Mouse (Mus musculus) stomach, postnatal 0 days (tissue): Measurements from ENCODE around the gene Mroh2a. TPM values are rescaled to one million over a fixed set of nuclear protein-coding genes. Genes with fewer than 3 reads are reported as not detected.

ENCODE experiments used
- ATAC-seq: fragments of 200-750 bp; cut with Nextera tagmentation; 2 replicates; pipeline ENCODE4 v1.8.0; 2017; ENCODE audit not compliant: low FRiP score, low TSS enrichment
- DNase-seq: peaks from one replicate; pipeline ENCODE4 v3.0.0-alpha.2; 2016; ENCODE audit warnings: low spot score
- H3K27ac ChIP-seq: fragments of 300-500 bp; sonication (generic); replicated peaks from 2 replicates; pipeline ENCODE4 v1.5.1; 2014; ENCODE audit warnings: mild to moderate bottlenecking, control low read depth
- H3K27me3 ChIP-seq: fragments of 300-500 bp; sonication (generic); 2 replicates; pipeline ENCODE4 v1.6.1; 2014; ENCODE audit warnings: low read length; ENCODE audit not compliant: control insufficient read depth, insufficient read depth
- H3K36me3 ChIP-seq: fragments of 300-500 bp; sonication (generic); 2 replicates; pipeline ENCODE4 v1.6.1; 2014; ENCODE audit warnings: low read length, mixed read lengths; ENCODE audit not compliant: control insufficient read depth, insufficient read depth
- H3K4me1 ChIP-seq: fragments of 300-500 bp; sonication (generic); replicated peaks from 2 replicates; pipeline ENCODE4 v1.6.1; 2014; ENCODE audit warnings: antibody characterized with exemption; ENCODE audit not compliant: control insufficient read depth, insufficient read depth
- H3K4me2 ChIP-seq: fragments of 300-500 bp; sonication (generic); replicated peaks from 2 replicates; pipeline ENCODE4 v1.6.1; 2014; ENCODE audit warnings: low read depth, mild to moderate bottlenecking, control low read depth, moderate library complexity
- H3K4me3 ChIP-seq: fragments of 300-500 bp; sonication (generic); 2 replicates; pipeline ENCODE4 v1.5.1; 2014; ENCODE audit warnings: low read depth, low read length, control low read depth
- H3K9ac ChIP-seq: fragments of 300-500 bp; sonication (generic); 2 replicates; pipeline ENCODE4 v1.6.1; 2014; ENCODE audit warnings: mild to moderate bottlenecking, low read length, control low read depth, mixed read lengths
- H3K9me3 ChIP-seq: fragments of 300-500 bp; sonication (generic); 2 replicates; pipeline ENCODE4 v1.6.1; 2016; ENCODE audit warnings: low read length; ENCODE audit not compliant: control insufficient read depth
- CTCF ChIP-seq: IDR thresholded peaks from 2 replicates; pipeline ENCODE4 v1.5.1; 2016; ENCODE audit warnings: antibody characterized with exemption, low read depth, mild to moderate bottlenecking, moderate library complexity
- EP300 ChIP-seq: optimal IDR thresholded peaks from 2 replicates; pipeline ENCODE3; 2016; ENCODE audit warnings: antibody characterized with exemption
- WGBS: fragments of 180-500 bp; shearing (Covaris S2); extraction: QIAGEN DNeasy Blood & Tissue Kit; methylation state at CpG from one replicate; pipeline ENCODE4 v1.1.7; 2014; 5-methylcytosine and 5-hydroxymethylcytosine counted together
- polyA plus RNA-seq: library from polyadenylated mRNA; unstranded; fragments of >200 nt; fragmentation: Nextera tagmentation; extraction: Ambion mirVana; gene quantifications from 2 replicates; pipeline ENCODE4 v1.2.1, GENCODE M21; 2015

The Mroh2a gene
- polyA plus RNA-seq, 1 experiment from 2014 or later: 0.84 TPM

- Histone ChIP-seq H3K27ac (no peak overlapping the region), H3K36me3 (peaks cover 35% of the 10 kb centered on the region), H3K4me3 (peak overlapping the region; percentile 71), H3K4me1 (peaks cover 12% of the 10 kb centered on the region), H3K4me2 (peak overlapping the region; percentile 77), H3K9me3 (no peaks in the 10 kb centered on the region), H3K9ac (peak overlapping the region; percentile 81), H3K27me3 (no peaks in the 10 kb centered on the region)
- whole genome bisulfite sequencing: 57% methylated on average over 13 of the region's 13 CpGs
- no peak for ATAC-seq
- TF ChIP-seq EP300 (no peak), CTCF (no peak)
- no peak for DNase-seq
These were observed 49.1 kb downstream of the Mroh2a start for GRCm38 (mm10) chr1:88275698-88276523.

DNA sequence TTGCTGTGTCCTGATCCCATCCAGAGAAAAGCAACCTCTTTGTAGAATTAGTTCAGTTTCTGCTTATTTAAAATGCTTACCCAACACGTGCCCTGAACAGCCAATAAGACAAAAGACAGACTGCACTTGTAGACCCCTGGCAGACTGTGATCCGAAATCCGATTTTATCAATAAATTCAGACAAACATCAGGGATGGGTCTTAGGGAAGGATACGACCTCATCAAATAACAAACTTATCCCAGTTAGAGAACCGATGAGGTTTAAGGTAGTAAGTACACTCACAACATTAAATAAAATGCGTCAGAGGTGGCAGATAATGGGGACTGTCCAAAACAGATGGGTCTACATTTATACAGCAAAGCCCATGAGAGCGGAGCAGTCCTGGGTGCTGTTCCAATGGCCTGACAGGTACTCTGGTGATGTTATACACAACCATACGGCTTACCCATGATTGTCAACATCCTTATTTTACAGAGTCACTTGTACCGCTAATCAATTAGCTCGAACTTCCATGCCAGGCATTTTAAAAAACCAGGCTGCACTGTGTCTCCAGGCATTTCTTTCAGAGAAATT is 49.8 kb downstream of the Mroh2a start:
- Histone ChIP-seq H3K9ac (peak overlapping the region; percentile 81), H3K4me1 (peaks cover 12% of the 10 kb centered on the region), H3K27ac (peak overlapping the region; percentile 87), H3K4me3 (peak overlapping the region; percentile 71), H3K27me3 (no peaks in the 10 kb centered on the region), H3K4me2 (peak overlapping the region; percentile 77), H3K36me3 (peaks cover 32% of the 10 kb centered on the region), H3K9me3 (no peaks in the 10 kb centered on the region)
- ATAC-seq (peak; percentile 15; the same call in 1 of the 2 replicates), DNase-seq (peak; percentile 36)
- no peak for TF ChIP-seq CTCF
- TF ChIP-seq EP300: no peak
- WGBS: 14% methylated on average over 10 of the region's 10 CpGs

GRCm38 (mm10) chr1:88277098-88277817 is 50.5 kb downstream of the Mroh2a start, which contains the start of the genes Hjurp and Trpm8:
Gene Hjurp (minus strand): TSS chr1:88277633.
Gene Trpm8 (plus strand): TSS chr1:88277661.
- TF ChIP-seq CTCF (peak; percentile 100), EP300 (no peak)
- peak within 1 kb of the TSS; percentile 81 for H3K9ac ChIP-seq
- no peaks in the 10 kb centered on the region for H3K9me3 ChIP-seq
- H3K36me3 ChIP-seq: peaks cover 28% of the 10 kb centered on the region
- peaks cover 12% of the 10 kb centered on the region for H3K4me1 ChIP-seq
- peak within 1 kb of the TSS; percentile 77 for H3K4me2 ChIP-seq
- H3K27ac ChIP-seq: peak within 1 kb of the TSS; percentile 87
- H3K4me3 ChIP-seq: peak within 1 kb of the TSS; percentile 71
- no peaks in the 10 kb centered on the region for H3K27me3 ChIP-seq
- DNase-seq (peak; percentile 100), ATAC-seq (peak; percentile 98)
- WGBS: 1% methylated on average over 50 of the region's 50 CpGs

- ATAC-seq (no peak), DNase-seq (peak; percentile 55)
- H3K27ac ChIP-seq: peak overlapping the region; percentile 87; the same call in 1 of the 2 replicates
- H3K9me3 ChIP-seq: no peaks in the 10 kb centered on the region
- H3K4me3 ChIP-seq: peak overlapping the region; percentile 71
- 64% methylated on average over 18 of the region's 18 CpGs for WGBS
- peak overlapping the region; percentile 77 for H3K4me2 ChIP-seq
- no peaks in the 10 kb centered on the region for H3K27me3 ChIP-seq
- peak overlapping the region; percentile 81 for H3K9ac ChIP-seq
- H3K4me1 ChIP-seq: peaks cover 12% of the 10 kb centered on the region
- peaks cover 22% of the 10 kb centered on the region for H3K36me3 ChIP-seq
- TF ChIP-seq EP300 (no peak), CTCF (no peak)
These were observed 51.2 kb downstream of the Mroh2a start for GRCm38 (mm10) chr1:88277818-88278511.

DNA sequence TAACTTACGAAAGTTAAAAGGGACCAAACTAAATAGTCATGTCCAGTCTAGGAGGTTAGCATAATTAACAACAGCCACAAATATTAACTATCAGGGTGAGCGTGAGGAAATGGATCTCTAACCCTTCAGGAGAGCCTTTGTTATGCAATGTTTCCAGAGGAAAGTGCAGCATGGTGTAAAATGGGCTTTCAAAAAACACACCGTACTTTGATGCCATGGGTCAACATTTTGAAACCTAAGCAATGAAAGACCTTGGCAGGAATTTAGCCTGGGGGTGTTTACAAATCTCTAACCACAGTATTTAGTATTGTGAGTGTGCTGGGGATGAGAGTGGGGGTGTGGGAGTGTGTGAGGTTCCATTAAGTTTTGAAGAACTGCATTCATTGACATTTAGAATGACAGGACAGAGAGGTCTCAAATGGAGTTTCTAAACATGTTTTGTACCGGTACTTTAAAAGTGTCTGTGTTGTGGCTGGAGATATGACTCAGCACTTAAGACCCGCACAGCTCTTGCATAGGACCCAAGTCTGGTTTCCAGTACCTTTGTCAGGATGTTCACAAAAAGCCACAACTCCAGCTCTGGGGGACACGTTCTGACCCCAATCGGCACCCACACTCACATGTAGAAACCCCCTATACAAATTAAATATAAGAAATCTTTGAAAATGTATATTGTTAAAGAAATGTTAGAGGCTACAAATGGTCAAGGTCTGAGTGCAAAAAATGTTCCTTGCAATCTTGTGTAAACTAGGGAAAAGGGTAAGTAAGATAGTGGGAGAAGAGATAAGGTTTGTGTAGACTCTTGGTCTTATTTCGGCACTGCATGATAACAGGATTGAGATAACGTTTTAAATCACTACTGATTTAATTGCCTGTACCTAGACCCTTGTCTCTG is 52.6 kb downstream of the Mroh2a start:
- Histone ChIP-seq H3K9me3 (no peaks in the 10 kb centered on the region), H3K36me3 (peaks cover 9% of the 10 kb centered on the region; the same call in 1 of the 2 replicates), H3K9ac (no peak overlapping the region), H3K27ac (no peak overlapping the region), H3K4me3 (no peak overlapping the region), H3K4me2 (no peak overlapping the region), H3K4me1 (peaks cover 12% of the 10 kb centered on the region), H3K27me3 (no peaks in the 10 kb centered on the region)
- ATAC-seq (no peak), DNase-seq (peak; percentile 60)
- no peak for TF ChIP-seq CTCF
- TF ChIP-seq EP300: no peak
- 43% methylated on average over 9 of the region's 9 CpGs for WGBS
